Mouse (Mus musculus): ENCODE data around the gene Serp2. TPM values are rescaled to one million over a fixed set of nuclear protein-coding genes. Genes with fewer than 3 reads are reported as not detected.

The Serp2 gene
- total RNA-seq, 2 experiments from 2014 or later: 140 to 147 TPM

DNA sequence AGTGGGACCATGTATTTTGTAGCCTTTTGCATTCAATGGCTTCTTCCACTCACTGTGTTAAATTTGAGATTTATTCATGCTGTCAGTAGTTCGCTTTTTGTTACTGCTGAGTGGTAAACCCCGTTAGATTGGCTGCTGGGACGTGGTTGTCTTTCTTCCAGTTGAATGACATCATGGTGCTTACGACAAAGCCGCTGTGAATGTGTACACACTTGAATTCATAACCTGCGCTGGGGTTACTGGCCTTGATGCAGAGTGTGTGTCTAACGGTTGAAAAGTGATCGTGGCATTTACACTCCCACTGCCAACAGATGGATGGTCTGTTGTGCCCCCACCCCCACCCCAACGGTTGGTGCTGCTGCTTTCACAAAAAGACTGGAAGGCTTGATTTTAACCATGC is 59.5 kb downstream of the Serp2 start:
- DNase-seq: no peak

DNA sequence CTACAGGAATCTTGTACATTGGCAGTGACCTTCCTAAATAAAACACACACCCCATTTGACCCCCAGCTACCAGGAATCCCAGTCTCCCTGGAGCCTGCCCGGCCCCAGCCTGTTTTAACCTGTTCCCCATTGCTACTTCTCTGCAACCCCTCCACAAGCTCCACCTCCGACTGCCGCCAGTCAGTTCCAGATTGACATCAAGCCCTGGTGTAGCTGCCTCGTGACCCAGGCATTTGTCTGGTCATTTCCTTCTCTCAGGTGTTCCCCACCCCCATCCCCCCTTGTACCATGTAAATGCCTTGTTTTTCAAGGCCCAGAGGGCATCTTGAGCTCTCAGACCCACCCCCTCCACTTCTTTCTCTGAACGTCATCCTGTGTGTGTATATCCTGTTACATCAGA is 61.7 kb downstream of the Serp2 start:
- no peak for DNase-seq

DNA sequence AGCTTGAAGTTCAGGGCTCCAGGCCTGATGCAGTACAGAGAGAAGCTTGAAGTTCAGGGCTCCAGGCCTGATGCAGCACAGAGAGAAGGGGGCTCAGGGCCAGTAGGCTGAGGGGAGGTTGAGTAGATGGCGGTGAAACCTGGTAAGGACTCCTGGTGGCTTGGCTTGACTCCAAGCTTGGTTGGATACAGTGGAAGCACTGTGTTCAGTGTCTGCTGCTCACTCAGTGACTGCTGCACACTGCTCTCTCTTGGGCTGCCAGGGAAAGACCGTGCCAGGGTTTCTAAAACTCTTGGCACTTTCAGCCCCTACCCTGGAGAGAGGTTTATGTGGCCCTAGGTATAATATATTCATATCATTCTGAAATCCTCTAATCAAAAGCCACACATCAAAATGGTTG is 67.6 kb downstream of the Serp2 start:
- no peak for DNase-seq

DNA sequence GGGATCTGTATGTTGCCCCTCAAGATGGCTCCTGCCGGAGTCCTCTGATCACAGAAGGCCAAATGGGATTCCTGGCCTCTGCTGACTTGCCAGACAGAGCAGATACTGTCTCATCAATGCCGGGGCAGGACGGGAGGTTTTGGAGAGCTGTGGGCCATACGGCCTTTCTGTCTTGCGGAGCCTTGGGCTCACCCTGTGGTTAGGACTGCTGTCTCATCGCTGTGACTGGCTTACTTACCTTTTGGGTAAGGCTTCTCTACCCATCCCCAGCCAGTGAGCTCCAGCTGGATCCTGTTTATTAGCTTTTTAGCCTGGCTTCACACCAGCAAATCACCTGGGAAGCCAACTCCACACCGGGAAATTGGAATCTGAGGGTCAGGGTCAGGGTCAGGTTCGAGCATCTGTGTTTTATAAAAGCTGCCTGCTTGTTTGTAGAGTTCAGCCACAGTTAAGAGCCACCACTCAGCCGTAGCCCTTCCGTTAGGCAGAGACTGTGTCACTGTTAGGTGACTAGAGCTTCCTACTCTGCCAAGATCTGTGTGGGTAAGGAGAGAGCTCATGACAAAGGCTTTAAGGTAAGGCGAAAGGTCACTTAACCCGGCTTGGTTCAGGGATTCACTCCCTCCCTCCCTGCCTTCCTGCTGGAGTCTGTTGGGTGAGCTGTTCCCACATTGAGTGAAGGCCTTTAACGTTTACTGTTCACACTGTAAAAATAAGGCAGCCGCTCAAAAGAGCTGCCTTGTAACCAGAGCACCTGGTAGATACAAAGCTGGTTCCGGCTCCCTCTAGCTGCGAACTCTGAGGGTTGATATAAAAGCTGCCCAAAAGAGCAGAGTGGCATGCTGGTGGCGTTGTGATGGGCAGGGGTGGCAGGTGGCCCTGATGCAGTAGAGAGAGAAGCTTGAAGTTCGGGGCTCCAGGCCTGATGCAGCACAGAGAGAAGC is 68.3 kb downstream of the Serp2 start:
- no peak for DNase-seq

DNA sequence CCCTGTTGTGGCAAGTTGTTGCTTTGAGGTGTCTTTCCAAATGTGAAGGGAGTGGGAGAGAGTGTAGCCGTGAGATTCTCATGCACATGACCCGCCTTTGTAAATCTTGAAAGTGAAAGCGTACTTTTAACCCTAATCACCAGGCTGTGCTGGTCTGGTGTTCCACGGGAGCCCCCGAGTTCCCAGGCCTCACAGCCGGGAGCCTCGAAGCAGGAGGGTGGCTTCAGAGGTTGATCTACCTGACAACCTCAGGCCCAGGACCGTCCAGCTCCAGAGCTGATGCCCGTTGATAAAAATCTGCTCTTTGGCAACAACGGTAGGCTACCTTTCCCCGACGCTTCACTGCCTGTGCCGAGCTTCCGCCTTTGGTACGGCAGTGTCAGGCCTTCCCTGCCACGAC is 69.1 kb downstream of the Serp2 start:
- no peak for DNase-seq

DNA sequence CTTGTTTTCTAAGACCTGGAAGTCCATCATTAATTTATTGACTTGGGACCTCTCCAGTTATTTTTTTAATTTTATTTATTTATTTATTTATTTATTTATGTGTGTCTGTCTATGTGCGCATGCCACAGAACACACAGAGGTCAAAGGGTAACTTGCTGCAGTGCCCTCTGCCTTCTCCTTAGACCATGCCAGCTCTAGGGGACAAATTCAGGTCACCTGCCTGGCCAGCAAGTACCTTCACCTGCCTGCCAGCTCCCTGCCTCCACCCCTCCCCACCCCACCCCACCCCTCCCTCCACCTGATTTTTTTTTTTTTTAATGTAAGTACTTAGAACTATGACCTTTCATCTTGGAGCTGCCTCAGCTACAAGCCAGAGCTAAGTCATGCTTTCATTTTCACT is 73.0 kb downstream of the Serp2 start:
- no peak for DNase-seq

Other genes with a start within 250 kb of the Serp2 start
- gene Tsc22d1, start 141.9 kb downstream of the Serp2 start, total RNA-seq (2021): 100 to 1,000 TPM; 540 to 554 TPM

Measured in layer of hippocampus, postnatal 36 days (tissue).